Mouse (Mus musculus): ENCODE measurements at regions not wholly inside any gene's neighbourhood (a gene's known extent, or its start where the extent isn't known, plus 50 kb on each side); places are given as distances from the start of the nearest gene placed in this dataset.

- no peak for ATAC-seq (ENCODE audit: low read depth)
Measured at GRCm38 (mm10) chr15:7039119-7039518, 51.3 kb upstream of the Lifr start.

GRCm38 (mm10) chr15:7039825-7040224, 50.6 kb upstream of the Lifr start:
- H3K9ac ChIP-seq (ENCODE audit: low read length), result no peak overlapping the region
- no peak overlapping the region for H3K4me3 ChIP-seq (ENCODE audit: low read length)
- no peak overlapping the region for H3K27ac ChIP-seq (ENCODE audit: low read length)
- WGBS, result 89% methylated on average over 4 of the region's 4 CpGs
- H3K4me1 ChIP-seq (replicated peaks; ENCODE audit: control insufficient read depth, insufficient read depth, low read length), result no peaks in the 10 kb centered on the region
- H3K9me3 ChIP-seq (ENCODE audit: control insufficient read depth, low read length), result no peaks in the 10 kb centered on the region
- no peaks in the 10 kb centered on the region for H3K36me3 ChIP-seq (ENCODE audit: control insufficient read depth, insufficient read depth, low read length)
- no peaks in the 10 kb centered on the region for H3K27me3 ChIP-seq (ENCODE audit: control insufficient read depth, insufficient read depth, low read depth, low read length)
- ATAC-seq (ENCODE audit: low read depth), result no peak
- no peak overlapping the region for H3K4me2 ChIP-seq (ENCODE audit: low read depth, low read length)

More at GRCm38 (mm10) chr15:7039119-7039518, 51.3 kb upstream of the Lifr start:
- Histone ChIP-seq H3K36me3 (ENCODE audit: control insufficient read depth, insufficient read depth, low read length) (no peaks in the 10 kb centered on the region), H3K4me2 (ENCODE audit: low read depth, low read length) (no peak overlapping the region), H3K27ac (ENCODE audit: low read length) (no peak overlapping the region), H3K27me3 (ENCODE audit: control insufficient read depth, insufficient read depth, low read depth, low read length) (no peaks in the 10 kb centered on the region), H3K4me1 (replicated peaks; ENCODE audit: control insufficient read depth, insufficient read depth, low read length) (no peaks in the 10 kb centered on the region), H3K9me3 (ENCODE audit: control insufficient read depth, low read length) (no peaks in the 10 kb centered on the region), H3K4me3 (ENCODE audit: low read length) (no peak overlapping the region), H3K9ac (ENCODE audit: low read length) (no peak overlapping the region)
- 82% methylated on average over 5 of the region's 5 CpGs for WGBS

Measured in lung, embryonic 16.5 days (tissue).